In genomic region chr6:40120176-40120575, GRCm38 (mm10) we compare ENCODE assay signal across 21 mouse cellular contexts.
"Had no signal": no experiment of that assay in that cellular context is flagged by ENCODE, and none has a peak within 500 bp of the region (broad histone marks: within the 10 kb centered on the region; RNA-seq: fewer than 3 reads in every experiment).

No protein-coding gene starts in this region.

- H3K4me3 ChIP-seq: kidney, embryonic 15.5 days; limb, embryonic 10.5 days; limb, embryonic 13.5 days; liver, embryonic 12.5 days; liver, embryonic 15.5 days; lung, embryonic 15.5 days; megakaryocyte, embryonic 14.5 days; midbrain, embryonic 10.5 days; stomach, embryonic 15.5 days had no signal

- ATAC-seq: liver, embryonic 12.5 days had no signal

- H3K4me1 ChIP-seq: kidney, embryonic 15.5 days; limb, embryonic 10.5 days; liver, embryonic 12.5 days; liver, embryonic 15.5 days; lung, embryonic 15.5 days; megakaryocyte, embryonic 14.5 days; stomach, embryonic 15.5 days had no signal

- H3K9ac ChIP-seq: kidney, embryonic 15.5 days; limb, embryonic 13.5 days; liver, embryonic 12.5 days; liver, embryonic 15.5 days; lung, embryonic 15.5 days; stomach, embryonic 15.5 days had no signal

- DNase-seq: kidney, adult 8-10 months; kidney, postnatal 10 days; kidney, postnatal 36 days; layer of hippocampus, postnatal 36 days; liver; lung, adult 18-20 months; lung, postnatal 10 days; lung, postnatal 36 days; right cerebral cortex, postnatal 25 days; spleen, adult 18-20 months; thymus, adult 18-20 months; thymus, postnatal 36 days had no signal

- H3K27ac ChIP-seq: kidney, embryonic 15.5 days; limb, embryonic 10.5 days; limb, embryonic 13.5 days; liver, embryonic 12.5 days; liver, embryonic 15.5 days; lung, embryonic 15.5 days; midbrain, embryonic 10.5 days; stomach, embryonic 15.5 days had no signal

- H3K4me2 ChIP-seq: kidney, embryonic 15.5 days; limb, embryonic 13.5 days; liver, embryonic 12.5 days; liver, embryonic 15.5 days; lung, embryonic 15.5 days; stomach, embryonic 15.5 days had no signal

- H3K9me3 ChIP-seq: kidney, embryonic 15.5 days; limb, embryonic 10.5 days; limb, embryonic 13.5 days; liver, embryonic 12.5 days; liver, embryonic 15.5 days; lung, embryonic 15.5 days; megakaryocyte, embryonic 14.5 days; midbrain, embryonic 10.5 days; stomach, embryonic 15.5 days had no signal

- H3K36me3 ChIP-seq: kidney, embryonic 15.5 days; limb, embryonic 10.5 days; limb, embryonic 13.5 days; liver, embryonic 12.5 days; liver, embryonic 15.5 days; lung, embryonic 15.5 days; midbrain, embryonic 10.5 days; stomach, embryonic 15.5 days had no signal

- H3K27me3 ChIP-seq: kidney, embryonic 15.5 days; limb, embryonic 13.5 days; liver, embryonic 12.5 days; liver, embryonic 15.5 days; lung, embryonic 15.5 days; megakaryocyte, embryonic 14.5 days; stomach, embryonic 15.5 days had no signal
